Mouse (Mus musculus): ENCODE measurements at regions not wholly inside any gene's neighbourhood (a gene's known extent, or its start where the extent isn't known, plus 50 kb on each side); places are given as distances from the start of the nearest gene placed in this dataset.

DNA sequence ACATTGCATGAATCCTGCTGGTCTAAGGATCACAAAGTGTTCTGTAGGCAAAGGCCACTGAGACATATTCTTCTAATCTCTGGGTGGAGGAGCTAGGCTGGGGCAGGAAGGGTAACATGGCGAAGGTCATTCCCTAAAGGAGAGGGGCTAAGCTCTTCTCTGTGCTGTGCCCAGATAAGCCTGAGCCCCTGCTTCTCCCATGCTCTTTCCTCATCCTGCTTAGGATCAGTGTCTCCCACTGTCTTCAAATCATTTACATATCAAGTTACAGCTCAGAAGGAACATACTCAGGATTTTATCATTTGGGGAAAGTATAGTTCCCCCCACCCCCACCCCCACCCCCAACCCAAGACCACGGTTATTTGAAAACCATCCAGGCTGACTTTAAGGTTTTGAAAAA, 100.7 kb upstream of the Bmp4 start:
- Histone ChIP-seq H3K27me3 (no peaks in the 10 kb centered on the region), H3K27ac (no peak overlapping the region), H3K4me2 (no peak overlapping the region), H3K36me3 (ENCODE audit: poor library complexity, severe bottlenecking) (no peaks in the 10 kb centered on the region), H3K9me3 (replicated peaks) (no peaks in the 10 kb centered on the region; the same call in 1 of the 2 replicates), H3K9ac (no peak overlapping the region), H3K4me3 (no peak overlapping the region), H3K4me1 (no peaks in the 10 kb centered on the region)
- no peak for ATAC-seq
- 96% methylated on average over 2 of the region's 2 CpGs for WGBS

DNA sequence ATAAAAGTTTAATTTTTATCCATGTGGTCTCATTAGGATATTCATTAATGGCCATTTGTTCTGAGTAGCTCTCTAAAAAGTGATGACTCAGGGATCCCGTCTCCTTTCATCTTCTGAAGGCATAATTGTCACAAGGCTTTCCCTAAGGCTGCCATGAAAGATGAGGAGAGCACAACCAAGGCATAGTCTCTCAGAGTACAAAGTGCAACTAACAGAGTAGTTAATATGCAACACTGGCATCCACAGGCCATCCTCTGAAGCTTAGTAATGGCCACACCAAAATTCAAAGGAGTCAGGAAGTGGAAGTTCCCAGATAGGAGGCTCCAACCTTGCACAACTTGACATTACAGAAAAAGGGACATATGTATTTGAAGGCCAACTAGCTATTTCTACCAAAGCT, 97.1 kb upstream of the Bmp4 start:
- Histone ChIP-seq H3K4me1 (no peaks in the 10 kb centered on the region), H3K27me3 (no peaks in the 10 kb centered on the region), H3K36me3 (ENCODE audit: poor library complexity, severe bottlenecking) (no peaks in the 10 kb centered on the region), H3K27ac (no peak overlapping the region), H3K9ac (no peak overlapping the region), H3K4me2 (no peak overlapping the region), H3K9me3 (replicated peaks) (no peaks in the 10 kb centered on the region; the same call in 1 of the 2 replicates), H3K4me3 (no peak overlapping the region)
- ATAC-seq, result no peak
- 76% methylated on average over 1 of the region's 1 CpGs for WGBS

DNA sequence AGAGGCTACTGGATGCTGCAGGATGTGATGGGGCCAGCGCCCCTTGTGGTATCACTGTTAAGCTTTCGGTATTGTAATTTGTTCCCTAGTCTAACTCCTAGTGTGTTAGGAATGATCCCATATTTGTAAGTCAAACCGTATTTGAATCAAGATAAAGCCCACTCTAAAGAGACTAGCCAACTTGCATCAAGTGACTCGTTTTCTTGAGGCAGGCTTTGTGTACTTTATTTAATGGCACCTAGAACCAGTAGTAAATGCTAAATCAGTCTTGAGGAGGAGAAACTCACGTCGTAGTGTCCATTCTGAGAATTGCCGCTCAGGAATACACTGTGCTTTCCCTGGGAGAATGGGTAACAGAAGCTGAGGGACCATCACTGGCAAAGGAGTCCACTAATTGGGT, 89.9 kb upstream of the Bmp4 start:
- no peaks in the 10 kb centered on the region for H3K27me3 ChIP-seq
- no peaks in the 10 kb centered on the region for H3K36me3 ChIP-seq (ENCODE audit: poor library complexity, severe bottlenecking)
- H3K4me2 ChIP-seq, result no peak overlapping the region
- no peak overlapping the region for H3K4me3 ChIP-seq
- H3K9ac ChIP-seq, result no peak overlapping the region
- H3K27ac ChIP-seq, result no peak overlapping the region
- no peak for ATAC-seq
- H3K4me1 ChIP-seq, result no peaks in the 10 kb centered on the region
- 82% methylated on average over 7 of the region's 7 CpGs for WGBS
- H3K9me3 ChIP-seq (replicated peaks), result no peaks in the 10 kb centered on the region

DNA sequence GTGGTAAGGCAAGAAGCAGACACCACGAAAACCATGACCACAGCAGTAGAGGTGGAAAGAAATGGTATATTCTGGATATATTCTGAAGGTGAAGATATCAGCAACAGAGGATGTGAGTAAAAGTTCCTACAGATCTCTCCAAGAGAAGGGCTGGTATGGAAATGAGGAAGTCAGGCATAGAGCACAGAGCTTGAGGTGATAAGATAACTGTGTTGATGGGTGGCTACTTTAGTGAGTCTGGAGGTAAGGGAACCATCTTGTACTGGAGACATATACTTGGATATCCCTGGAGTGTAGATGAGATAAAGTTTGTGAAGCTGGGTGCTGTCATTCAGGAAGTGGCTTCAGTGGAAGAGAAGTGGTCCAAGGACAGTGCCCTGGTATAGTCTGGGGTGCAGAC, 85.5 kb upstream of the Bmp4 start:
- Histone ChIP-seq H3K9ac (no peak overlapping the region), H3K4me3 (no peak overlapping the region), H3K9me3 (replicated peaks) (no peaks in the 10 kb centered on the region), H3K36me3 (ENCODE audit: poor library complexity, severe bottlenecking) (no peaks in the 10 kb centered on the region), H3K4me2 (no peak overlapping the region), H3K27ac (no peak overlapping the region), H3K4me1 (no peaks in the 10 kb centered on the region), H3K27me3 (no peaks in the 10 kb centered on the region)
- no peak for ATAC-seq
- 70% methylated on average over 1 of the region's 1 CpGs for WGBS

DNA sequence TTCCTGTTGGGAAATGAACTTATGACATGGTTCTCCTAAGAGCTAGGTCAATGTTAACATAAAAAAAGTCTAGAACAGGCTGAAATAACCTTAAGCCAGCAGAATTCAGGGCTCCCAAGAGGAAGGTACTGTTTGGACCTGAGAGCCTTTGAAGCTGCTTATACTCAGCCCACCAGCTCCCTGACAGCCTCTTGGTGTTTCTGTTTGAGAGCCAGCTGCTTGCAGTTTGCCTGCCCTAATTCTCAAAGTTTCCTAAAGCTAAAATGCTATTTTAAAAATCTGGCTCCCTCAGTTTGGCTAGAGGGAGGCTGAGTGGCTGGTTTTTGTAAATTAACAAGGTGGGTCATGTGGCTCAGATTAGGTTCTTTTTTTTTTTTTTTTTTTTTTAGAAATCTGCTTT, 72.5 kb upstream of the Bmp4 start:
- Histone ChIP-seq H3K27ac (no peak overlapping the region), H3K36me3 (ENCODE audit: poor library complexity, severe bottlenecking) (no peaks in the 10 kb centered on the region), H3K27me3 (no peaks in the 10 kb centered on the region), H3K9me3 (replicated peaks) (no peaks in the 10 kb centered on the region), H3K4me3 (no peak overlapping the region), H3K4me2 (no peak overlapping the region), H3K9ac (no peak overlapping the region), H3K4me1 (no peaks in the 10 kb centered on the region)
- ATAC-seq, result no peak

DNA sequence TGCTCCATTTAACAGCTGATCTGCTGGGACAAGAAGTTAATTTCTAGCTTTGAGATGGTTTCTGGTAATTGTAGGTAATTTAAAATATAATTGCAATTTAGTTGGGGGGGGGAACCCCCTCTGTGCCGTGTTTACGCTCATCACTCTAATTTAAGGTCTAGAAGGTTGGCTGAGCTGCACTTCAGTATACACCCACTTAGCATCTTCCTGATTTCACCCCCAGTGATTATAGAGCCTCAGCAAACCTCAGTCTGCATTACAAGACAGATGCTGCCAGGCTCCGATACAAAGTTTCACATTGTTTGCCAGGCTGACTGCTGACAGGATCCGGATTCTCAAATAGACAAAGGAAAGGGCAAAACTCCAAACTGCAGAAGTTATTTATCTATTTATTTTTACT, 71.5 kb upstream of the Bmp4 start:
- Histone ChIP-seq H3K27ac (no peak overlapping the region), H3K4me3 (no peak overlapping the region), H3K4me1 (no peaks in the 10 kb centered on the region), H3K4me2 (no peak overlapping the region), H3K27me3 (no peaks in the 10 kb centered on the region), H3K9me3 (replicated peaks) (no peaks in the 10 kb centered on the region), H3K36me3 (ENCODE audit: poor library complexity, severe bottlenecking) (no peaks in the 10 kb centered on the region), H3K9ac (no peak overlapping the region)
- ATAC-seq, result no peak
- WGBS, result 82% methylated on average over 4 of the region's 4 CpGs

DNA sequence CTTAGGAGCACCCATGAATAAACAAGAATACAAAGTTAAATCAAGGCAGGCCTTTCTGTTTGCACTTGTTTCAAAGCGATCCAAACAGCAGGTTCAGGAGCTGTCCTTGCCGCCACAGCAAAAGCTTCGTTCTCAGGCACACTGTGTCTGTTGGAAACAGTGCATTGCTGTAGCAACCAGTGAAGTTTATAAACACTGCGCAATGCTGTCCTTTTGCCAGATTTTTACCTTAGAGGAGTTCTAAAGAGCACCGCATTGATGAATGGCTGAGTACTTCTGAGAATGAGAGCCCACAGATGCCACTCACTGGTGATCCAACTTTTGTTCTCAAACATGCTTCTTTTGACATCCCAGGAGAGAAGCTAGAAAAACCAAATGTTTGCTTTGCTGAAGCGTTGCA, 64.0 kb upstream of the Bmp4 start:
- no peak overlapping the region for H3K4me3 ChIP-seq

DNA sequence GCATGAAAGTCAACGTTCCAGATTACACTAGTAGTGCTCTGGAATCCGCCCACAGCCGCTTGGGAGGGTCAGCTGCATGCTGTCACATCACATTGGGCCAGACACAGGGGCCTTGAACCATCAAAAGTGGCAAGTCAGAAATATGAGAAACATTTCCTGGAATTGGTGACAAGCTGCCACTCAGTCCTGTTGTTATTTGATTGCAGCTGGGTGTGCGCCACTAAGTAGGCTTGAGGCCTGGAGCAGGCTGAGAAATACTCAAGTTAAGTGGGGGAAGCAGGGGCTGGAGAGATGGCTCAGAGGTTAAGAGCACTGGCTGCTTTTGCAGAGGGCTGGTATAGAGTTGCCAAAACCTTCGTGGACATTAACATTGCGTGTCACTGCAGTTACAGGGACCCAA, 51.2 kb upstream of the Bmp4 start:
- no peaks in the 10 kb centered on the region for H3K27me3 ChIP-seq
- no peaks in the 10 kb centered on the region for H3K9me3 ChIP-seq (replicated peaks)
- no peak overlapping the region for H3K4me3 ChIP-seq
- H3K9ac ChIP-seq, result no peak overlapping the region
- no peak for ATAC-seq
- H3K36me3 ChIP-seq (ENCODE audit: poor library complexity, severe bottlenecking), result no peaks in the 10 kb centered on the region
- 91% methylated on average over 6 of the region's 6 CpGs for WGBS
- no peaks in the 10 kb centered on the region for H3K4me1 ChIP-seq
- H3K27ac ChIP-seq, result no peak overlapping the region
- H3K4me2 ChIP-seq, result no peak overlapping the region

More for the DNA sequence above, 64.0 kb upstream of the Bmp4 start:
- ATAC-seq, result no peak
- H3K4me1 ChIP-seq, result no peaks in the 10 kb centered on the region
- WGBS, result 75% methylated on average over 6 of the region's 6 CpGs
- no peak overlapping the region for H3K27ac ChIP-seq
- H3K4me2 ChIP-seq, result no peak overlapping the region
- no peaks in the 10 kb centered on the region for H3K9me3 ChIP-seq (replicated peaks)
- H3K27me3 ChIP-seq, result no peaks in the 10 kb centered on the region
- H3K9ac ChIP-seq, result no peak overlapping the region
- no peaks in the 10 kb centered on the region for H3K36me3 ChIP-seq (ENCODE audit: poor library complexity, severe bottlenecking)

Measured in forebrain, embryonic 13.5 days (tissue).